Comparison of ENCODE assay signal across 21 mouse cellular contexts in the genomic region with DNA sequence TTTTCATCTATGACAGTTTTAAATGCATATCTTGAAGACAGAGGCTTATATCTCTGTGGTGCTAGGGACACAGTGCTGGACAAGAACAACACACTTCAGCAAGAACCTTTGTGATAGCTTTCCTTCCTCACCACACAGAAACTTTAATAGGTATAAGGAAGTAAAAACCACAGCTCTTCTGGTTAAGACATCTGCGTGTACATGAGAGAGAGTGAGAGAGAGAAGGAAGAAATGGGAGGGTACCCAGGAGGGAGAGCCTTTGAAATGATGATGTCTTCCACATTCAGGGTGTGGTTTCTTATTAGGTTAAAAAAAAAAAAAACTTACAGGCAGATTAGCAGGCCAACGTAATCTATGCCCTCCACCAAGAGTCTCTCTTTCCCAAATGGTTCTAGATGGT.
DNase-seq lines count a peak whose midpoint lies in the region; ATAC-seq lines count a peak whose summit lies in the region.
"Had no signal": no experiment of that assay in that cellular context is flagged by ENCODE, and none has a peak within 500 bp of the region (broad histone marks: within the 10 kb centered on the region; RNA-seq: fewer than 3 reads in every experiment).

No protein-coding gene starts in this region.

- DNase-seq in CD4-positive, CD25-positive, alpha-beta regulatory T cell, adult 2 months (ENCODE audit: low read depth, low spot score), result peak; percentile 11
- peak; percentile 32 for DNase-seq in naive thymus-derived CD4-positive, alpha-beta T cell, adult 2 months (ENCODE audit: low read depth)
- no peak for DNase-seq in frontal cortex, postnatal 36 days (ENCODE audit: low spot score in 2 of 2)
- no peak for DNase-seq in adrenal gland, postnatal 4 days (ENCODE audit: low spot score in 2 of 2)
- DNase-seq in adrenal gland, adult 18-20 months (ENCODE audit: low spot score in 2 of 2), result no peak
- DNase-seq: adrenal gland, adult 8-10 months; adrenal gland, postnatal 25 days; B cell, adult 2 months; cerebellum, adult 2 months; cerebellum, adult 9-11 months; cerebellum, postnatal 25 days; embryo, embryonic 11 days; gastrocnemius, postnatal 10 days; gastrocnemius, postnatal 36 days; heart, adult 11 months; heart, postnatal 36 days; kidney, adult 11 months had no signal

- ATAC-seq in common myeloid progenitor, adult 5-6 weeks (replicated peaks; ENCODE audit: low read depth, poor library complexity, severe bottlenecking), result peak; percentile 76
- peak; percentile 58 for ATAC-seq in inflammation-experienced regulatory T-cells, adult 6 months
- ATAC-seq: forebrain, embryonic 15.5 days; intestine, embryonic 15.5 days had no signal

Comparison
In these comparisons a context has a peak if more than half of its experiments do, and no peak if none do; other contexts are left out.
1. DNase-seq: peak in CD4-positive, CD25-positive, alpha-beta regulatory T cell, adult 2 months (single experiment) and naive thymus-derived CD4-positive, alpha-beta T cell, adult 2 months (single experiment); none in frontal cortex, postnatal 36 days (0 of 2), adrenal gland, postnatal 4 days (0 of 2) and adrenal gland, adult 18-20 months (0 of 2).